Mouse (Mus musculus): Measurements from ENCODE around the gene Eomes. TPM values are rescaled to one million over a fixed set of nuclear protein-coding genes. Genes with fewer than 3 reads are reported as not detected.

Gene Eomes
- total and polyA plus RNA-seq, 2 experiments from 2014 or later, result 0.19 to 2.2 TPM

DNA sequence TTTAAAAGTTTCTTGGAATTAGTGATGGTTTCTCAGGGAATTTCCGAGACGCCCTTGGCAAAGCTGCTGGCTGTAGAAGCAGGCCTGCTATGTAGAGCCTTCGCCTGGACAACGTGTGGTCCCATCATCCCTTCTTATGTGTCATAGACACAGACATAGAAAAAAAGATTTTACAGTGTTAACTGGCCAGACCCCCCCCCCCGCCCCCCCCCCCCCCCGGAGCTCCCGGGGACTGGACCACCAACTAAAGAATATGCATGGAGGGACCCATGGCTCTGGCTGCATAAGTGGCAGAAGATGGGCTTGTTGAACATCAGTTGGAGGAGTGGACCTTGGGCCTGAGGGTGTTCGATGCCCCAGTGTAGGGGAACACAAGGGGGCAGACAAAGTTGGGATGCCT lies 39.6 kb downstream of the Eomes start:
- TF ChIP-seq CTCF (IDR thresholded peaks at IDR 0.05), result no peak
- DNase-seq (ENCODE audit: low spot score), result no peak
- no peak overlapping the region for H3K4me2 ChIP-seq (ENCODE audit: low read depth, low read length, poor library complexity, severe bottlenecking)
- H3K9me3 ChIP-seq (ENCODE audit: low read length), result no peaks in the 10 kb centered on the region
- no peak for ATAC-seq (ENCODE audit: low FRiP score)
- no peaks in the 10 kb centered on the region for H3K27me3 ChIP-seq (ENCODE audit: insufficient read depth, low read length)
- H3K36me3 ChIP-seq (ENCODE audit: insufficient read depth, low read length), result peaks cover 9% of the 10 kb centered on the region; the same call in 1 of the 2 replicates
- 81% methylated on average over 8 of the region's 8 CpGs for WGBS
- no peak overlapping the region for H3K9ac ChIP-seq (replicated peaks; ENCODE audit: low read length, poor library complexity, severe bottlenecking)
- H3K4me3 ChIP-seq (ENCODE audit: low read depth, low read length), result no peak overlapping the region
- no peak overlapping the region for H3K27ac ChIP-seq (ENCODE audit: low read depth, low read length)
- H3K4me1 ChIP-seq (ENCODE audit: insufficient read depth, low read length), result no peaks in the 10 kb centered on the region

DNA sequence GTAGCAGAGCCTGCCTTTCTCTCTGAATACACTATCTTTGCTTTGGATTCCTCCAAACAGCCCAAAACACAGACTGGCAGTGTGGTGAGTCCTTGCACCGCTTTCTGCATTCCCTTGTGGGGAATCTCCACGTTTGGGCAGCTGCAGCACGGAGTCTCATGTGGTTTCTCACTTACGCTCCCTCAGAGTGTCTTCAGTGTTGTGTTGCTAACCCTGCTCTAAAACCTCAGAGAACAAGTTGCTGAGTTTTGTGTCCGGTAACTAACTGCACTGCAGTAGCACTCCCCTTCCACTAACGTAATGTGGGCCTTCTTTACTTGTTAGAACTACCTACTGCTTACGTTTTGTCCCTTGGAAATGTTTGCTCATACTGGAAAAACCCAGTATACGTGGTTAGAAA lies 41.1 kb downstream of the Eomes start:
- H3K4me3 ChIP-seq (ENCODE audit: low read depth, low read length), result no peak overlapping the region
- no peaks in the 10 kb centered on the region for H3K9me3 ChIP-seq (ENCODE audit: low read length)
- DNase-seq (ENCODE audit: low spot score), result no peak
- no peak overlapping the region for H3K27ac ChIP-seq (ENCODE audit: low read depth, low read length)
- no peaks in the 10 kb centered on the region for H3K27me3 ChIP-seq (ENCODE audit: insufficient read depth, low read length)
- no peaks in the 10 kb centered on the region for H3K4me1 ChIP-seq (ENCODE audit: insufficient read depth, low read length)
- ATAC-seq (ENCODE audit: low FRiP score), result no peak
- H3K9ac ChIP-seq (replicated peaks; ENCODE audit: low read length, poor library complexity, severe bottlenecking), result no peak overlapping the region
- TF ChIP-seq CTCF (IDR thresholded peaks at IDR 0.05), result no peak
- H3K4me2 ChIP-seq (ENCODE audit: low read depth, low read length, poor library complexity, severe bottlenecking), result no peak overlapping the region
- H3K36me3 ChIP-seq (ENCODE audit: insufficient read depth, low read length), result peaks cover 9% of the 10 kb centered on the region; the same call in 1 of the 2 replicates
- WGBS, result 79% methylated on average over 8 of the region's 8 CpGs

DNA sequence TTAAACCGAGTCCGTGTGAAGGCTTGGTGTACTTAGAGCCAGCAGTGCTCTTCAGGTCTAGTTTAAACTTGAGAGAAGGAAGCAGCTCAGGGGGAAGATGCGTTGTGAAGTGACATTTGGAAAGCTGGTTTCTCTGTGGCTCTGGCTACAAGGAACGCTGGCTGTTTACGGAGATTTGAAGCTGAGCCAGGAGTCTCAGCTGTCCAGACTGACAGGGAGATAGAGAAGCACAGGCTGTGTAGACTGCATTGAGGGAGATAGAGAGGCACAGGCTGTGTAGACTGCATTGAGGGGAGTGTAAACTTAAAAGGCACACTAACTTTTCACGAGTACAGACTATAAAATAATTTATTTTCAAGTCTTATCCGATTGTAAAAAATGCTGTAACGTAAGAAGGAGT lies 42.0 kb downstream of the Eomes start:
- H3K4me3 ChIP-seq (ENCODE audit: low read depth, low read length), result no peak overlapping the region
- no peak for TF ChIP-seq CTCF (IDR thresholded peaks at IDR 0.05)
- WGBS, result 69% methylated on average over 8 of the region's 8 CpGs
- H3K27me3 ChIP-seq (ENCODE audit: insufficient read depth, low read length), result no peaks in the 10 kb centered on the region
- ATAC-seq (ENCODE audit: low FRiP score) (no peak), DNase-seq (ENCODE audit: low spot score) (peak; percentile 40)
- H3K36me3 ChIP-seq (ENCODE audit: insufficient read depth, low read length), result peaks cover 13% of the 10 kb centered on the region
- H3K4me1 ChIP-seq (ENCODE audit: insufficient read depth, low read length), result no peaks in the 10 kb centered on the region
- no peaks in the 10 kb centered on the region for H3K9me3 ChIP-seq (ENCODE audit: low read length)
- H3K4me2 ChIP-seq (ENCODE audit: low read depth, low read length, poor library complexity, severe bottlenecking), result no peak overlapping the region
- H3K9ac ChIP-seq (replicated peaks; ENCODE audit: low read length, poor library complexity, severe bottlenecking), result no peak overlapping the region
- no peak overlapping the region for H3K27ac ChIP-seq (ENCODE audit: low read depth, low read length)

DNA sequence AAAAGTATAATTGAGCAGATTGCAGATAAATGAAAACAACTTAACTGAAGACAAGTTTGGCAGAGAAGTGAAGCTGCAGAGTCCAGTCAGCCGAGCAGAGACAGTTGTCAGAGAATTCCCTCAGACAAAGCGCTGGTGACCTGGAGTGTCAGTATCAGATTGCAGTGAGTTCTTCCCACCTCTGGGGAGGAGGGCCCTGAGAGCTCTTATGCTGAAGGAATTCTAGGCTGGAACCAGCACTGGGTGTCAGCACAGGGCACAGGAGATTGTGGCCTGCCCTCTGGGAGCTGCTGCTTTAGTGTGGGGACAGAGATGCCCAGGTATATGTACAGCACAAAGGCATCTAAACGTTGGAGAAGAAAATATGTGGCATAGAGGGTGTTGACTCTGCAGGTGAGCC lies 42.8 kb downstream of the Eomes start:
- no peak overlapping the region for H3K9ac ChIP-seq (replicated peaks; ENCODE audit: low read length, poor library complexity, severe bottlenecking)
- DNase-seq (ENCODE audit: low spot score) (no peak), ATAC-seq (ENCODE audit: low FRiP score) (no peak)
- peaks cover 16% of the 10 kb centered on the region for H3K36me3 ChIP-seq (ENCODE audit: insufficient read depth, low read length)
- no peak overlapping the region for H3K27ac ChIP-seq (ENCODE audit: low read depth, low read length)
- TF ChIP-seq CTCF (IDR thresholded peaks at IDR 0.05), result no peak
- H3K27me3 ChIP-seq (ENCODE audit: insufficient read depth, low read length), result no peaks in the 10 kb centered on the region
- no peak overlapping the region for H3K4me2 ChIP-seq (ENCODE audit: low read depth, low read length, poor library complexity, severe bottlenecking)
- H3K4me3 ChIP-seq (ENCODE audit: low read depth, low read length), result no peak overlapping the region
- no peaks in the 10 kb centered on the region for H3K4me1 ChIP-seq (ENCODE audit: insufficient read depth, low read length)
- no peaks in the 10 kb centered on the region for H3K9me3 ChIP-seq (ENCODE audit: low read length)
- WGBS, result 23% methylated on average over 3 of the region's 3 CpGs

DNA sequence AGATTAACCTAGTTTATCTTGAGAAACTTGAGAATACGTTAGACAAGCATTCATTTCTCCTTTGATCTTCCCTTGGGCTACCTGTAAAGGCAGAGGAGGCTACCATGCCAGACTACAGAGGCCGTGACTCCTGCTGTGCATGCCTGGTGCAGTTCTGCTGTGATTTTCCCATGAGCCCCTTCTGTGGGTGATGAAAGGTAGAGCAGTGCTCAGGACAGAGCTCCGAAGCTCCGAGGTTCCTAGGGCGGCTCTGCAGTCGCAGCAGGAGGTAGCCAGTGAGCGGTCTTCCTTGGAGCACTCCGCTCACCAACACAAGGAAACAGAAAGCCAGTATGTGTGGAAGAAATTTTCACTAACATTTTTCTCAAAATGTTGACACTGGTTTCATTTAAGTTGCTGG lies 43.6 kb downstream of the Eomes start:
- H3K27ac ChIP-seq (ENCODE audit: low read depth, low read length), result no peak overlapping the region
- no peaks in the 10 kb centered on the region for H3K27me3 ChIP-seq (ENCODE audit: insufficient read depth, low read length)
- H3K4me2 ChIP-seq (ENCODE audit: low read depth, low read length, poor library complexity, severe bottlenecking), result no peak overlapping the region
- H3K9me3 ChIP-seq (ENCODE audit: low read length), result no peaks in the 10 kb centered on the region
- H3K4me3 ChIP-seq (ENCODE audit: low read depth, low read length), result no peak overlapping the region
- no peaks in the 10 kb centered on the region for H3K4me1 ChIP-seq (ENCODE audit: insufficient read depth, low read length)
- DNase-seq (ENCODE audit: low spot score) (no peak), ATAC-seq (ENCODE audit: low FRiP score) (no peak)
- H3K36me3 ChIP-seq (ENCODE audit: insufficient read depth, low read length), result peaks cover 13% of the 10 kb centered on the region
- WGBS, result 69% methylated on average over 8 of the region's 8 CpGs
- H3K9ac ChIP-seq (replicated peaks; ENCODE audit: low read length, poor library complexity, severe bottlenecking), result no peak overlapping the region
- no peak for TF ChIP-seq CTCF (IDR thresholded peaks at IDR 0.05)

DNA sequence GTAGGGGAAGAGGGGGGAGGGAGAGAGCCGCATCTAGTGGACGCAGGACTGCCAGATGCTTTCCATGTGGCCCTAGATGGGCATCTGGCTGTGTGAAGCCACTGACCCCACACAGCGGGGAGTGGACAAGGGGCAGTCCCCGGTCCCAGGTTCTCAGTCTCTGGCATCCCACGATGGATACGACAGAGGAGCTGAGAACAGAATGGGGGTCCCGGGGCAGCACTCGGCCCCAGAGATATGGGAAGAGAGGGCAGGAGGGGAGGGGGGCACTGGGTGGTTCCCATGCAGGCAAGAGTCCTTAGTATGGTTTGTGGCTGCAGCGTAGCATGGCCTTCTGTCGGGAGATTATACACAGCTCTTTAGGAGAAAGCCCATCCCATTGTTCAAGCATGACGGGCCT lies 45.7 kb downstream of the Eomes start:
- Histone ChIP-seq H3K4me2 (ENCODE audit: low read depth, low read length, poor library complexity, severe bottlenecking) (no peak overlapping the region), H3K4me3 (ENCODE audit: low read depth, low read length) (no peak overlapping the region), H3K27me3 (ENCODE audit: insufficient read depth, low read length) (no peaks in the 10 kb centered on the region), H3K9ac (replicated peaks; ENCODE audit: low read length, poor library complexity, severe bottlenecking) (no peak overlapping the region), H3K4me1 (ENCODE audit: insufficient read depth, low read length) (no peaks in the 10 kb centered on the region), H3K36me3 (ENCODE audit: insufficient read depth, low read length) (peaks cover 26% of the 10 kb centered on the region), H3K9me3 (ENCODE audit: low read length) (no peaks in the 10 kb centered on the region), H3K27ac (ENCODE audit: low read depth, low read length) (no peak overlapping the region)
- no peak for TF ChIP-seq CTCF (IDR thresholded peaks at IDR 0.05)
- 87% methylated on average over 11 of the region's 11 CpGs for WGBS
- DNase-seq (ENCODE audit: low spot score) (no peak), ATAC-seq (ENCODE audit: low FRiP score) (no peak)

All from midbrain, postnatal 0 days (tissue).